Mouse (Mus musculus): ENCODE measurements around the gene Slc4a5. TPM values are rescaled to one million over a fixed set of nuclear protein-coding genes. Genes with fewer than 3 reads are reported as not detected.

The Slc4a5 gene
- not detected for total RNA-seq (2022)

- no peak for DNase-seq (ENCODE audit: low spot score)
These were observed at the start of gene Slc4a5 for GRCm38 (mm10) chr6:83219814-83220213. TSS of gene Slc4a5 (plus strand) at chr6:83219828.

- no peak for DNase-seq (ENCODE audit: low spot score)
These were observed 49.8 kb upstream of the Slc4a5 start for GRCm38 (mm10) chr6:83169872-83170271.

- DNase-seq (ENCODE audit: low spot score): no peak
These were observed 48.6 kb upstream of the Slc4a5 start for GRCm38 (mm10) chr6:83171063-83171462.

GRCm38 (mm10) chr6:83172240-83172920 lies 47.2 kb upstream of the Slc4a5 start:
- no peak for DNase-seq (ENCODE audit: low spot score)

- DNase-seq (ENCODE audit: low spot score): no peak
These were observed 43.6 kb upstream of the Slc4a5 start for GRCm38 (mm10) chr6:83175996-83176395.

- no peak for DNase-seq (ENCODE audit: low spot score)
These were observed 40.1 kb upstream of the Slc4a5 start for GRCm38 (mm10) chr6:83179390-83180117.

- DNase-seq (ENCODE audit: low spot score): no peak
These were observed 39.0 kb upstream of the Slc4a5 start for GRCm38 (mm10) chr6:83180605-83181004.

- no peak for DNase-seq (ENCODE audit: low spot score)
These were observed 34.7 kb upstream of the Slc4a5 start for GRCm38 (mm10) chr6:83184858-83185435.

GRCm38 (mm10) chr6:83185895-83186861 lies 33.5 kb upstream of the Slc4a5 start:
- no peak for DNase-seq (ENCODE audit: low spot score)

- DNase-seq (ENCODE audit: low spot score): no peak
These were observed 32.7 kb upstream of the Slc4a5 start for GRCm38 (mm10) chr6:83186946-83187345.

- no peak for DNase-seq (ENCODE audit: low spot score)
These were observed 26.1 kb upstream of the Slc4a5 start for GRCm38 (mm10) chr6:83193571-83193970.

GRCm38 (mm10) chr6:83197345-83198004 lies 22.2 kb upstream of the Slc4a5 start:
- no peak for DNase-seq (ENCODE audit: low spot score)

GRCm38 (mm10) chr6:83203320-83203719 lies 16.3 kb upstream of the Slc4a5 start:
- no peak for DNase-seq (ENCODE audit: low spot score)

GRCm38 (mm10) chr6:83205851-83206250 lies 13.8 kb upstream of the Slc4a5 start:
- DNase-seq (ENCODE audit: low spot score): no peak

GRCm38 (mm10) chr6:83206321-83206720 lies 13.3 kb upstream of the Slc4a5 start:
- DNase-seq (ENCODE audit: low spot score): no peak

- DNase-seq (ENCODE audit: low spot score): no peak
These were observed 12.1 kb upstream of the Slc4a5 start for GRCm38 (mm10) chr6:83207361-83208049.

GRCm38 (mm10) chr6:83208050-83208400 lies 11.6 kb upstream of the Slc4a5 start:
- no peak for DNase-seq (ENCODE audit: low spot score)

- DNase-seq (ENCODE audit: low spot score): no peak
These were observed 9.1 kb upstream of the Slc4a5 start for GRCm38 (mm10) chr6:83210495-83210894.

- no peak for DNase-seq (ENCODE audit: low spot score)
These were observed 8.1 kb upstream of the Slc4a5 start for GRCm38 (mm10) chr6:83211526-83211925.

- peak; percentile 41 for DNase-seq (ENCODE audit: low spot score)
These were observed 4.5 kb upstream of the Slc4a5 start for GRCm38 (mm10) chr6:83215002-83215666.

Data from heart, adult 8-10 months (tissue).